Mouse (Mus musculus) intestine, embryonic 16.5 days (tissue): ENCODE measurements around the gene Gm42669. TPM values are rescaled to one million over a fixed set of nuclear protein-coding genes. Genes with fewer than 3 reads are reported as not detected.

Source experiments
- ATAC-seq: fragments of 200-750 bp; cut with Nextera tagmentation; 2 replicates; pipeline ENCODE4 v1.8.0; 2017; ENCODE audit warnings: moderate TSS enrichment, moderate library complexity
- H3K27ac ChIP-seq: fragments of 300-500 bp; sonication (generic); 2 replicates; pipeline ENCODE4 v1.5.1; 2014; ENCODE audit warnings: mild to moderate bottlenecking, low read length
- H3K27me3 ChIP-seq: fragments of 300-500 bp; sonication (generic); replicated peaks from 2 replicates; pipeline ENCODE4 v1.6.1; 2014; ENCODE audit warnings: low read length, control low read depth, mixed read lengths; ENCODE audit not compliant: control insufficient read depth, insufficient read depth
- H3K36me3 ChIP-seq: fragments of 300-500 bp; sonication (generic); 2 replicates; pipeline ENCODE4 v1.6.1; 2014; ENCODE audit warnings: low read length, control low read depth; ENCODE audit not compliant: control insufficient read depth, insufficient read depth
- H3K4me1 ChIP-seq: fragments of 300-500 bp; sonication (generic); 2 replicates; pipeline ENCODE4 v1.6.1; 2014; ENCODE audit warnings: low read length, control low read depth, mixed read lengths; ENCODE audit not compliant: control insufficient read depth, insufficient read depth
- H3K4me2 ChIP-seq: fragments of 300-500 bp; sonication (generic); 2 replicates; pipeline ENCODE4 v1.6.1; 2014; ENCODE audit warnings: low read depth, low read length, control low read depth
- H3K4me3 ChIP-seq: fragments of 300-500 bp; sonication (generic); 2 replicates; pipeline ENCODE4 v1.5.1; 2014; ENCODE audit warnings: mild to moderate bottlenecking, low read length
- H3K9ac ChIP-seq: fragments of 300-500 bp; sonication (generic); 2 replicates; pipeline ENCODE4 v1.6.1; 2014; ENCODE audit warnings: low read depth, low read length
- H3K9me3 ChIP-seq: fragments of 300-500 bp; sonication (generic); 2 replicates; pipeline ENCODE4 v1.6.1; 2016; ENCODE audit warnings: low read length, control low read depth; ENCODE audit not compliant: control insufficient read depth
- WGBS: fragments of 180-500 bp; shearing (Covaris S2); extraction: QIAGEN DNeasy Blood & Tissue Kit; methylation state at CpG from one replicate; pipeline ENCODE4 v1.1.7; 2014; 5-methylcytosine and 5-hydroxymethylcytosine counted together
- polyA plus RNA-seq: library from polyadenylated mRNA; unstranded; fragments of >200 nt; fragmentation: Nextera tagmentation; extraction: Ambion mirVana; gene quantifications from 2 replicates; pipeline ENCODE4 v1.2.1, GENCODE M21; 2015

The Gm42669 gene
- polyA plus RNA-seq, 1 experiment from 2014 or later, result 0.16 TPM

DNA sequence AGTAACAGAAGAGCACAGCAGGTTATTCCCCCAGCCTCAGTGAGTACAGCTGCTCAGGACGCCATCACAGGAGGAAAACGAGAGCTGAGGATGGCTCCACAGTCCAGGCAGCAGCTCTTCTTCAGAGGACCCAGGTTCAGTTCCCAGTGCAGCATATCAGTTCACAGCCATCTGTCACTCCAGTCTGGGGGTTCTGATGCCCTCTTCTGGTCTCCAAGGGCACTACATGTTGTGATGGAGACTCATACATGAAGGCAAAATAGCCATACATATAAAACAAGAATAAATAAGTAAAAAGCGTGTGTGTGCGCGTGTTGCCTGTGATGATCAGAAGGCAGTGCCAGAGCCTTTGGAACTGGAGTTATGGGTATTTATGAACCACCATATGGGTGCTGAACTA is 12.7 kb upstream of the Gm42669 start:
- Histone ChIP-seq H3K9ac (no peak overlapping the region), H3K4me1 (no peaks in the 10 kb centered on the region), H3K4me3 (no peak overlapping the region), H3K4me2 (no peak overlapping the region), H3K27ac (no peak overlapping the region), H3K36me3 (peaks cover 3% of the 10 kb centered on the region; the same call in 1 of the 2 replicates), H3K9me3 (no peaks in the 10 kb centered on the region), H3K27me3 (no peaks in the 10 kb centered on the region)
- WGBS, result 96% methylated on average over 5 of the region's 5 CpGs
- no peak for ATAC-seq

DNA sequence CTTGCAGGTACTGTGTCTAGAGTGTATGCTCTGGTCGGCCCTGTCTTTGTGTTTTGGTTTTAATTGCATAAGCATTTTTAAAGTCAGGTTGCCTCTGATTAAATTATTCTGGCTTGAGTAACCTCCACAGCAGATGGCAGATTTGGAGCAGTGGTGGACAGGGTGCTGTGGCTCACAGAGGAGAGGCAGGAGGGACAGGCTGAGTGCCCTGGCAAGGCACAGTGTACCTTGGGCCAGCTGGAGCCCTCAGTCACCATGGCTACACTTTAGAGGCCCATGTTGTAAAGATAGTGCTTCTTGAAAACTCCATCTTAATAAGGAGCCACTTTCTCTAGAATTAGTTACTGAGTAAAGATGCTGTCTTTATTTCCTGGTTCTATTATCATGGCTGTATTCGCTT is 11.4 kb upstream of the Gm42669 start:
- Histone ChIP-seq H3K36me3 (peaks cover 3% of the 10 kb centered on the region; the same call in 1 of the 2 replicates), H3K27me3 (no peaks in the 10 kb centered on the region), H3K4me3 (no peak overlapping the region), H3K27ac (no peak overlapping the region), H3K9me3 (no peaks in the 10 kb centered on the region), H3K4me1 (no peaks in the 10 kb centered on the region), H3K9ac (no peak overlapping the region), H3K4me2 (no peak overlapping the region)
- WGBS, result 81% methylated on average over 2 of the region's 2 CpGs
- peak; percentile 60; the same call in 1 of the 2 replicates for ATAC-seq

DNA sequence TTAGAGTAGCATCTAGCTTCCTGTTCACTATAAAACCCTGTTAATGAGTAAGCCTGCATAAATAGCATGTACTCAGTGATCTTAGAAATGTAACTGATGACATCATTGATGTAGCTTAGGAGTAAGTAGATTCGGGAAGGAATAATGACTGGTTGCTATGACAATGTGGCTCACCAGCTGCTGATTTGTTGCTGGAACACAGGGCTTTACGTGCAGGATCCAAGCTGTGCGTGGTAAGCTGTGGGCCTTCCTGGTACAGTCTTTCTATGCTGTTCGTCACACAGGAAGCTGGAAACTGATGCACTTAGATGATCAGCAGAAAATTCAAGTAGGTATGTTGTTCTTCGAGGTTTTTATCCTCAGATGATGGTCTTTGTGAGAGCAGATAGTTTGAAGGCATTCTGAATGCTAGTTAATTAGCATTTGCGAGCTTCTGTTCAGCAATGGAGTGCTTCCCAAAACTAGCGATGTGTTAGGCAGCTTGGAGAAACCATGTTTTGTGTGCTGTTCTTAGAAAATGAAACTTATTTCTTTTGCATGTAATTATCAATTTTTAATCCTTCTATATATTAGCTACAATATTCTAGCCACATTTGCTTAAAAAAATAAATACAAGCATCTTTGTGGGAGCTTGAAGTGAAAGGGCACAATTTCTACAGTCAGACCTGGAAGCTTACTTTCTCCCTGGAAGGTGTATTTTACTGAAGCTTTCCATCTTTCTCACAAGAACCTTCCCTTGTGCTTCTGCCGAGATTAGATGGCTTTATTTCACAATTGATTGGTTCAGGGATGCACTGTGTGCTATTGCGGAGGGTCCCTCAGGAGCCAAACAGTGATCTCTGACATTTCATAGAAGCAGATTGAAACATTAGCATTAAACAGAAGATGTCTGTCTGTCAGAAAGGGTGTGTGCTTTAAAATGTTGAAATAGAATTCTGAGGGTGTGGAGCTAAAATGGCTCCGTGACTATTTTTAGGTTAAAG is 9.6 kb upstream of the Gm42669 start:
- WGBS, result 64% methylated on average over 10 of the region's 10 CpGs
- no peak overlapping the region for H3K4me3 ChIP-seq
- H3K27ac ChIP-seq, result no peak overlapping the region
- peaks cover 3% of the 10 kb centered on the region; the same call in 1 of the 2 replicates for H3K36me3 ChIP-seq
- H3K4me1 ChIP-seq, result no peaks in the 10 kb centered on the region
- no peaks in the 10 kb centered on the region for H3K9me3 ChIP-seq
- H3K27me3 ChIP-seq, result no peaks in the 10 kb centered on the region
- peak; percentile 75 for ATAC-seq
- H3K4me2 ChIP-seq, result no peak overlapping the region
- no peak overlapping the region for H3K9ac ChIP-seq

DNA sequence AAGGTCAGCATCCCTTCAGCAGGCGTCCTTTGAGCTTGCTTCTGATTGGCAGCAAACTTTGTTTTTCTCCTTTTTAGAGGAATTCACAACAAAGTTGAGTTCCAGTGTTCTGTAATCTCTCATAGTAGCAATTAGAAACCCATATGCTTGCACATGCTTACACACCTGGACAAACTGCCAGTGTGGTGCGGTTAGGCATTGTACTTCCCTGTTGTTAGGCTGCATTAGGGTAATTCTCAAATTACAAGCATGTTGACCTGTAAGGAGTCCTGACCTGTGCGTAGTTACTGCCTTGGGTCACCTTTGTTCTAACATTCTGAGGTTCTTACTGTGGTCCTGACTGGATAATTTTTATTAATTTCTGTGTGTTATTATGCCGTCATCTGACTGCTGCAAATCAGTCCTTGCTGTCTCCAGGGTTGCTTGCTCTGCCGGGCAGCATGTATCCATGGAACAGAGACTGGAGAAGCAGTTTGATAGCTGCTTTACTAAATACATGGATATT is 8.6 kb upstream of the Gm42669 start:
- peaks cover 3% of the 10 kb centered on the region; the same call in 1 of the 2 replicates for H3K36me3 ChIP-seq
- H3K9ac ChIP-seq, result no peak overlapping the region
- 71% methylated on average over 5 of the region's 5 CpGs for WGBS
- no peak overlapping the region; the same call in 1 of the 2 replicates for H3K4me3 ChIP-seq
- no peak for ATAC-seq
- no peaks in the 10 kb centered on the region for H3K27me3 ChIP-seq
- no peaks in the 10 kb centered on the region for H3K9me3 ChIP-seq
- no peaks in the 10 kb centered on the region for H3K4me1 ChIP-seq
- no peak overlapping the region for H3K27ac ChIP-seq
- H3K4me2 ChIP-seq, result no peak overlapping the region

DNA sequence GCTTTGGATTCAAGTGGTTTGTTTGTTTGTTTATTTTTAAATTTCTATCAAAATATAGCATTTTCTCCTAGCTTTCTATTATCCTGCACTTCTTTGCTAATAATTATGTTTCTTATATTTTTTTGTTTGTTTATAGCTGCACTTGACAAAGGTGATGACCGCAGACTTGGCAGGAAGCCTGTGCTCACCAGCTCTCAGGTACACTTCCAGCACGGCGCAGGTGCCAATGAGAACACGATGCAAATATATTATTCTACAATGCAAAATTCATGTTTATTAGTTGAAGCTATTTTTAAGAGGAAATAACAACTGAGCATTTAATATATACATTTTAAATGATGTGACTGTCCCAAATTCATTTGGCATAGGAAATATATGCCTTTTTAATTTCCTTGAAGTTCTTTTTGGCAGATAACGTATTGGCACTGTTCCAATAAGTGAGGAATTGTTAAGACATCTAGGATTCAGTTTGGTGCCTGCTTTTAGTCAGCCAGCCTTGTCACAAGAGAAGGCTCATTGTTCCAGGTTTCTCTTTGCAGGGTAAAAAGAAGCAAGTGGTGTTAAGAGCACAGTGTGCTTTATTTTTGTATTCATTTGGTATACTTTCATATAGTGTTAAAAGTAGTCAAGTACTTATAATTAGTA is 7.4 kb upstream of the Gm42669 start:
- Histone ChIP-seq H3K9me3 (no peaks in the 10 kb centered on the region), H3K36me3 (no peaks in the 10 kb centered on the region), H3K4me1 (no peaks in the 10 kb centered on the region), H3K27ac (no peak overlapping the region), H3K27me3 (no peaks in the 10 kb centered on the region), H3K9ac (no peak overlapping the region), H3K4me2 (no peak overlapping the region), H3K4me3 (no peak overlapping the region)
- WGBS, result 84% methylated on average over 5 of the region's 5 CpGs
- no peak for ATAC-seq

DNA sequence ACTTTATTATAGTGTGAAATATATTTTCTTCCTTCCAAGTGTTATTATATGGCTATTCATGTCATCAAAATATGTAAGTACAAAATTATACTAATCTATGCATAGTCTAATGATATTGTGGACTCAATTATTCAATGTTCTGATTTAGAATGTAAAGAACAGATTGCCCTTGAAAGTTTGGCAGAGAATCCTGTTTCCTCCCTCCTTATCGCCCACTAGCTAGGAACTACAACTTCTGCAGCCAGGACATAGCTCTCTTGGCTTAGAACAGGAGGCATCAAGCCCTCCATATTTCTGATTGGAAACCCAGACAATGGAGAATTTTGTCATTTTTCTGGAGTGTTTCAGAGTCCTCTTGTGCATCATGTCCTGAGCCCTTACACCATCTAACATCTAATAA is 6.7 kb upstream of the Gm42669 start:
- H3K4me3 ChIP-seq, result no peak overlapping the region
- no peak overlapping the region for H3K9ac ChIP-seq
- WGBS, result 92% methylated on average over 1 of the region's 1 CpGs
- H3K36me3 ChIP-seq, result no peaks in the 10 kb centered on the region
- no peak for ATAC-seq
- no peaks in the 10 kb centered on the region for H3K27me3 ChIP-seq
- H3K4me1 ChIP-seq, result no peaks in the 10 kb centered on the region
- no peaks in the 10 kb centered on the region for H3K9me3 ChIP-seq
- no peak overlapping the region for H3K27ac ChIP-seq
- no peak overlapping the region for H3K4me2 ChIP-seq

DNA sequence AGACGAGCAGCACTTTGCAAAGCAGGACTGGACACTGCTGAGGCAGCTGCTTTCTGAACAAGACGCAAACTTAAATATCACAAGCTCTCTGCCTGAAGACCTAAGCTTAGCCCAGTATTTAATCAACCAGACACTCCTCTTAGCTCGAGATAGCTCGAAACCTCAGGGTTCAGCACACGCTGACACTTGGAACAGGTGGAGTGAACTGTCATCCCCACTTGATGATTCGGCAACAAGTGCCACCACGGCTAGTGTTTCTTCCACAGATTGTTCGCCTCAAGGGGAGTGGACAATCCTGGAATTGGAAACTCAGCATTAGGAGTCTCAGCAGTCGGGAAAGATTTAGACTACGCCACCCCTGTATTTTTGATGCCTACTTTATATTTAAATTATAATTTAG is 3.1 kb downstream of the Gm42669 start:
- no peak overlapping the region for H3K9ac ChIP-seq
- H3K4me1 ChIP-seq, result no peaks in the 10 kb centered on the region
- H3K27ac ChIP-seq, result no peak overlapping the region
- 84% methylated on average over 10 of the region's 10 CpGs for WGBS
- H3K4me3 ChIP-seq, result no peak overlapping the region
- no peaks in the 10 kb centered on the region for H3K9me3 ChIP-seq
- no peak for ATAC-seq
- H3K4me2 ChIP-seq, result no peak overlapping the region
- no peaks in the 10 kb centered on the region for H3K36me3 ChIP-seq
- H3K27me3 ChIP-seq, result no peaks in the 10 kb centered on the region

DNA sequence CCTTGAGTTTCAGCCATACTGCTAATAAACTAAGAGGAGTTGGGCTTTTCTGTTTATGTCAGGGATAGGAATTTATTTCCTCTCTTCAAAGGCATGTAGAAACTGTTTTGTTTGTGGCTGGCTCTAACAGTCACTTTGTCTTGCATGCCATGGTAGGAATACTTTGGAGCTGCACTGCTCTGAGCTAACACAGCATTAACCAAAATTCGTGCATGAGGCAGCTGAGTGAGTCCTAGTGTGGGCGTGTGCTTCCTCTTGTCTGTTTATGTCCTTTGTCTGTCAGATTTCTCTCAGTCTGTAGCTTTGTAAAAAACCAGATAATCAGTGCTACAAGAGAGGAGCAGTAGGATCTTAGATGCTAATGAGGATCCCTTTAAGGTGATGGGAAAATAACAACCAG is 3.9 kb downstream of the Gm42669 start:
- Histone ChIP-seq H3K9ac (no peak overlapping the region), H3K27me3 (no peaks in the 10 kb centered on the region), H3K4me2 (no peak overlapping the region), H3K4me3 (no peak overlapping the region), H3K36me3 (no peaks in the 10 kb centered on the region), H3K9me3 (no peaks in the 10 kb centered on the region), H3K27ac (no peak overlapping the region), H3K4me1 (no peaks in the 10 kb centered on the region)
- 53% methylated on average over 2 of the region's 2 CpGs for WGBS
- no peak for ATAC-seq

DNA sequence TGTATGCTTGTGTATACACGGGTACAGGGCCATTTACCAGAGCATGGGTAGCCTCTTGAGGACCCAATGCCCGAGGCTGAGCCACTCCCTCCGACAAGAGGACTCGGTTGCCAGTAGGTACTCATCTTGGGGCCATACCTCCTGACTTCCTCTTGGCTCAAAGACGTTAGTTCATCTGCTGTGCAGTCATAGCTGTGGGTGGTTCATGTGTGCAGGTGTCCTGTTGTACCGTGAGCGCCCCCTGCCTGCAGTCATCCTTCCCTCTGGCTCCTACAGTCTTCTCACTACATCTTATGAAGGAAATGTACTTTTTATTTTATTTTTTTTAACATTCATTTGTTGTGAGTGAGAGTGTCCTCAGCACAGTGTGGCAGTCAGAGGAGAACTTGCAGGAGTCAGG is 6.2 kb downstream of the Gm42669 start:
- Histone ChIP-seq H3K36me3 (no peaks in the 10 kb centered on the region), H3K4me1 (no peaks in the 10 kb centered on the region), H3K4me2 (no peak overlapping the region), H3K9ac (no peak overlapping the region), H3K27ac (no peak overlapping the region), H3K27me3 (no peaks in the 10 kb centered on the region), H3K4me3 (no peak overlapping the region), H3K9me3 (no peaks in the 10 kb centered on the region)
- 44% methylated on average over 7 of the region's 7 CpGs for WGBS
- ATAC-seq, result peak; percentile 52
